ENCODE assay signal across 8 mouse cellular contexts in the genomic region with DNA sequence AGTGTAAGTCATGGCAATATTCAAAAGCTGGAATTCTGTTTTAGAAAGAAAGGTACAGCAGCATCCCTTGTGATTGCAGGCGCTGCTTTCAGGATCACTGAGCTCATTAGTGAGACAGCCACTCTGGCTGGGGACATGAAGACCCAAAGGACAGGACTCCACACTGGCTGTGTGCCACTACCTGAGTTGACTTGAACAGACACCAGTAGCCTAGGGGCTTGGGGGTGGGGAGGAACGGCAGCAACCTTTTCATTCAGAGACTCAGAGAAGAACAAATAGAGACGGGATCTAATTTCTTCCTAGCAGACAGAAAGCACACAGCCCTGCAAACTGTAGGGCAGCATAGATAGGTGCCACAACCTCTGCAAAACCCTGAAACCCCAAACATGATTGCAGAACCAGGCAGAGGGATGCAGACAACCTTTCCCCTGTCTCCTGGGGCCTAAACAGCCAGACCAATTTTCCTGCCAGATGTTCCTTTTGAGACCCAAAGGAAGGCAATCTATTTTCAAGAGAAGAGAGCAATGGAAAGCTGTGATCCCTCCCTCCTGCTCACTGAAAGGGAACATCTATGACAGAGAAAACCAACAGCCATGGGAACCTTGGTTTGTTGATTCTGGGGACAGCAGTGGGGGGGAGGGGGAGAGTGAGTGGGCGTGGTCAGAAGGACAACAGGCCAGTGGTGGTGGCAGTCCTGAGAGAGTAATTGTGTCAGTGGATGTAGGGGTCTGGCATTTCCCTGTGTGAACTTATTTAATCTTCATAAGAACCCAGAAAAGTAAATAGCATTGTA. TPM values are rescaled to one million over a fixed set of nuclear protein-coding genes. Genes with fewer than 3 reads are reported as not detected.
DNase-seq lines count a peak whose midpoint lies in the region; ATAC-seq and TF ChIP-seq lines count a peak whose summit lies in the region.

No protein-coding gene starts in this region.

- no peak for DNase-seq in left cerebral cortex, adult 2 months (ENCODE audit: extremely low spot score in 1 of 2, low spot score in 2 of 2)
- no peak for DNase-seq in left cerebral cortex, adult 8-10 months (ENCODE audit: low spot score in 2 of 2)
- DNase-seq in right cerebral cortex, postnatal 25 days, result no peak
- DNase-seq in spleen, postnatal 14 days (ENCODE audit: low spot score in 2 of 2), result no peak

- H3K27ac ChIP-seq in left cerebral cortex, adult 2 months, result peak overlapping the region; percentile 66; the same call in 1 of the 2 replicates
- peak overlapping the region; percentile 33; the same call in 1 of the 2 replicates for H3K27ac ChIP-seq in cortical plate, adult 2 months (ENCODE audit: insufficient read depth, low read length)
- H3K27ac ChIP-seq in heart, embryonic 15.5 days, result peak overlapping the region; percentile 84
- H3K27ac ChIP-seq in midbrain, embryonic 15.5 days, result peak overlapping the region; percentile 72

- intact Hi-C loops in left cerebral cortex, adult 2 months (cut with DNase I), result loop anchor here (5.0 kb wide), 1 partner anchor 53 kb away; no protein-coding TSS in a partner anchor

- H3K4me2 ChIP-seq in heart, embryonic 15.5 days, result no peak overlapping the region
- no peak overlapping the region for H3K4me2 ChIP-seq in midbrain, embryonic 15.5 days

- H3K4me1 ChIP-seq in cortical plate, adult 2 months (ENCODE audit: control insufficient read depth, insufficient read depth, low read length), result peaks cover 5% of the 10 kb centered on the region; the same call in 1 of the 2 replicates
- H3K4me1 ChIP-seq in heart, embryonic 15.5 days (replicated peaks), result peaks cover 57% of the 10 kb centered on the region
- H3K4me1 ChIP-seq in midbrain, embryonic 15.5 days, result peaks cover 20% of the 10 kb centered on the region

- H3K9ac ChIP-seq in heart, embryonic 15.5 days, result peak overlapping the region; percentile 11
- H3K9ac ChIP-seq in midbrain, embryonic 15.5 days, result no peak overlapping the region

- H3K9me3 ChIP-seq in heart, embryonic 15.5 days (replicated peaks), result no peaks in the 10 kb centered on the region
- H3K9me3 ChIP-seq in midbrain, embryonic 15.5 days, result no peaks in the 10 kb centered on the region

- WGBS in heart, embryonic 15.5 days, result 31% methylated on average over 4 of the region's 4 CpGs
- 20% methylated on average over 4 of the region's 4 CpGs for WGBS in midbrain, embryonic 15.5 days

- no peaks in the 10 kb centered on the region for H3K27me3 ChIP-seq in heart, embryonic 15.5 days
- no peaks in the 10 kb centered on the region for H3K27me3 ChIP-seq in midbrain, embryonic 15.5 days (replicated peaks)

- no peak for TF ChIP-seq CTCF in left cerebral cortex, adult 2 months (IDR thresholded peaks at IDR 0.05)
- no peak for TF ChIP-seq CTCF in cortical plate, adult 2 months (IDR thresholded peaks at IDR 0.05; ENCODE audit: extremely low read depth, insufficient read depth, low read length)

- ATAC-seq in heart, embryonic 15.5 days (replicated peaks; ENCODE audit: insufficient number of reproducible peaks, insufficient read depth, low FRiP score, low read depth), result peak; percentile 21; the same call in 1 of the 2 replicates
- peak; percentile 75 for ATAC-seq in midbrain, embryonic 15.5 days (replicated peaks)
- no peak for ATAC-seq in megakaryocyte, adult 5-6 weeks (ENCODE audit: poor library complexity, severe bottlenecking)

- H3K36me3 ChIP-seq in heart, embryonic 15.5 days, result no peaks in the 10 kb centered on the region
- H3K36me3 ChIP-seq in midbrain, embryonic 15.5 days (replicated peaks), result no peaks in the 10 kb centered on the region

- no peak for TF ChIP-seq POLR2A in cortical plate, adult 2 months (IDR thresholded peaks at IDR 0.05; ENCODE audit: extremely low read depth, insufficient read depth, low read length)

- no peak overlapping the region for H3K4me3 ChIP-seq in left cerebral cortex, adult 2 months
- no peak overlapping the region for H3K4me3 ChIP-seq in cortical plate, adult 2 months (ENCODE audit: insufficient read depth, low read length)
- H3K4me3 ChIP-seq in heart, embryonic 15.5 days, result no peak overlapping the region
- no peak overlapping the region for H3K4me3 ChIP-seq in midbrain, embryonic 15.5 days

RNA-seq across cellular contexts. Expression of a gene that starts 57.2 kb away (rescaled TPM):
- 10 to 100 TPM; 48.4 to 58.1 TPM for total RNA-seq in left cerebral cortex, adult 2 months (2021)
- 10 to 100 TPM; 44.9 to 49.2 (median 46.9) TPM for total RNA-seq in left cerebral cortex, adult 8-10 months (2022)
- polyA plus RNA-seq in cortical plate, adult 2 months (2012; rRNA removed), result 35.1 and 35.3 TPM in 2 replicates
- polyA plus RNA-seq in heart, embryonic 15.5 days (2015; fragmentation: Nextera tagmentation; extraction: Ambion mirVana), result 82.2 and 93.0 TPM in 2 replicates
- polyA plus RNA-seq in midbrain, embryonic 15.5 days (2015; fragmentation: Nextera tagmentation; extraction: Ambion mirVana), result 15.6 and 17.3 TPM in 2 replicates
- not detected in 2 replicates for total RNA-seq in megakaryocyte, adult 5-6 weeks (2015)
- not detected in 2 replicates for total RNA-seq in megakaryocyte, adult 5-6 weeks (2017)

Comparison
In these comparisons a context has a peak if more than half of its experiments do, and no peak if none do; other contexts are left out.
1. H3K27ac ChIP-seq: peak in every context shown above with its lines; median percentile 84 in heart, embryonic 15.5 days; 72 in midbrain, embryonic 15.5 days; 66 in left cerebral cortex, adult 2 months; 33 in cortical plate, adult 2 months.
2. RNA of a gene that starts 57.2 kb away (total RNA-seq): 48.4 to 58.1 TPM in left cerebral cortex, adult 2 months and 44.9 to 49.2 TPM in left cerebral cortex, adult 8-10 months; not detected in megakaryocyte, adult 5-6 weeks; every median in the first group is over 10 times any median in the second.